Mouse (Mus musculus) neural tube, embryonic 14.5 days (tissue): Measurements from ENCODE around the gene Map3k21. TPM values are rescaled to one million over a fixed set of nuclear protein-coding genes. Genes with fewer than 3 reads are reported as not detected.
A peak's percentile ranks its signal among the peaks of the same experiment; 100 is the strongest.

Experiments
- ATAC-seq: fragments of 200-750 bp; cut with Nextera tagmentation; 2 replicates; pipeline ENCODE4 v1.8.0; 2017; ENCODE audit warnings: low read depth, mild to moderate bottlenecking, moderate TSS enrichment, moderate library complexity
- H3K27ac ChIP-seq: fragments of 300-500 bp; sonication (generic); 2 replicates; pipeline ENCODE4 v1.5.1; 2014; ENCODE audit warnings: low read depth, mild to moderate bottlenecking, control low read depth, low read length, moderate library complexity, mixed read lengths
- H3K27me3 ChIP-seq: fragments of 300-500 bp; sonication (generic); 2 replicates; pipeline ENCODE4 v1.6.1; 2014; ENCODE audit warnings: low read length; ENCODE audit not compliant: control insufficient read depth, insufficient read depth
- H3K36me3 ChIP-seq: fragments of 300-500 bp; sonication (generic); 2 replicates; pipeline ENCODE4 v1.6.1; 2014; ENCODE audit warnings: low read length, mixed read lengths; ENCODE audit not compliant: control insufficient read depth, insufficient read depth
- H3K4me1 ChIP-seq: fragments of 300-500 bp; sonication (generic); 2 replicates; pipeline ENCODE4 v1.6.1; 2014; ENCODE audit warnings: low read length; ENCODE audit not compliant: control insufficient read depth, insufficient read depth
- H3K4me2 ChIP-seq: fragments of 300-500 bp; sonication (generic); 2 replicates; pipeline ENCODE4 v1.6.1; 2014; ENCODE audit warnings: mild to moderate bottlenecking, low read depth, low read length, control low read depth
- H3K4me3 ChIP-seq: fragments of 300-500 bp; sonication (generic); 2 replicates; pipeline ENCODE4 v1.5.1; 2014; ENCODE audit warnings: low read depth, low read length, control low read depth, mixed read lengths
- H3K9ac ChIP-seq: fragments of 300-500 bp; sonication (generic); replicated peaks from 2 replicates; pipeline ENCODE4 v1.6.1; 2014; ENCODE audit warnings: low read depth, mild to moderate bottlenecking, control low read depth, low read length, mixed read lengths
- H3K9me3 ChIP-seq: fragments of 300-500 bp; sonication (generic); 2 replicates; pipeline ENCODE4 v1.6.1; 2016; ENCODE audit warnings: low read length; ENCODE audit not compliant: control insufficient read depth
- WGBS: fragments of 180-500 bp; shearing (Covaris S2); extraction: QIAGEN DNeasy Blood & Tissue Kit; methylation state at CpG from one replicate; pipeline ENCODE4 v1.1.7; 2014; 5-methylcytosine and 5-hydroxymethylcytosine counted together
- polyA plus RNA-seq: library from polyadenylated mRNA; unstranded; fragments of >200 nt; fragmentation: Nextera tagmentation; extraction: Ambion mirVana; gene quantifications from 2 replicates; pipeline ENCODE4 v1.2.1, GENCODE M21; 2014

Gene Map3k21
- polyA plus RNA-seq, 1 experiment from 2014 or later: 0.51 TPM

GRCm38 (mm10) chr8:125993636-125994035, 83.4 kb downstream of the Map3k21 start:
- Histone ChIP-seq H3K36me3 (no peaks in the 10 kb centered on the region), H3K27me3 (peaks cover 13% of the 10 kb centered on the region), H3K9ac (no peak overlapping the region), H3K9me3 (no peaks in the 10 kb centered on the region), H3K4me1 (peaks cover 13% of the 10 kb centered on the region; the same call in 1 of the 2 replicates), H3K4me3 (no peak overlapping the region), H3K4me2 (no peak overlapping the region), H3K27ac (no peak overlapping the region)
- 85% methylated on average over 9 of the region's 9 CpGs for WGBS
- no peak for ATAC-seq

- under 1% methylated on average over 72 of the region's 73 CpGs for WGBS
Measured at GRCm38 (mm10) chr8:125995101-125995986, 85.1 kb downstream of the Map3k21 start, which contains the start of gene Kcnk1. TSS of gene Kcnk1 (plus strand) at chr8:125995170.

GRCm38 (mm10) chr8:125996031-125996839, 86.0 kb downstream of the Map3k21 start:
- H3K9ac ChIP-seq: peak overlapping the region; percentile 69
- H3K27ac ChIP-seq: no peak overlapping the region
- H3K36me3 ChIP-seq: no peaks in the 10 kb centered on the region
- no peaks in the 10 kb centered on the region for H3K9me3 ChIP-seq
- peaks cover 13% of the 10 kb centered on the region for H3K27me3 ChIP-seq
- ATAC-seq: no peak
- peaks cover 13% of the 10 kb centered on the region; the same call in 1 of the 2 replicates for H3K4me1 ChIP-seq
- WGBS: 18% methylated on average over 14 of the region's 14 CpGs
- peak overlapping the region; percentile 52 for H3K4me3 ChIP-seq
- peak overlapping the region; percentile 86 for H3K4me2 ChIP-seq

More at GRCm38 (mm10) chr8:125995101-125995986, 85.1 kb downstream of the Map3k21 start, which contains the start of gene Kcnk1:
- H3K4me3 ChIP-seq: peak within 1 kb of the TSS; percentile 52
- peak within 1 kb of the TSS; percentile 86 for H3K4me2 ChIP-seq
- peak; percentile 76 for ATAC-seq
- peaks cover 13% of the 10 kb centered on the region for H3K27me3 ChIP-seq
- peak within 1 kb of the TSS; percentile 57 for H3K27ac ChIP-seq
- no peaks in the 10 kb centered on the region for H3K36me3 ChIP-seq
- H3K9me3 ChIP-seq: no peaks in the 10 kb centered on the region
- peak within 1 kb of the TSS; percentile 69 for H3K9ac ChIP-seq
- H3K4me1 ChIP-seq: peaks cover 13% of the 10 kb centered on the region; the same call in 1 of the 2 replicates

- no peak for ATAC-seq
- H3K9ac ChIP-seq: 0 out of 2 replicates have a peak overlapping the region, but pooled peaks have one; percentile 22
- H3K9me3 ChIP-seq: no peaks in the 10 kb centered on the region
- H3K27ac ChIP-seq: no peak overlapping the region
- peaks cover 13% of the 10 kb centered on the region; the same call in 1 of the 2 replicates for H3K4me1 ChIP-seq
- H3K36me3 ChIP-seq: no peaks in the 10 kb centered on the region
- peak overlapping the region; percentile 86 for H3K4me2 ChIP-seq
- 30% methylated on average over 6 of the region's 6 CpGs for WGBS
- peaks cover 13% of the 10 kb centered on the region for H3K27me3 ChIP-seq
- peak overlapping the region; percentile 52 for H3K4me3 ChIP-seq
Measured at GRCm38 (mm10) chr8:125996980-125997379, 86.7 kb downstream of the Map3k21 start.

Other genes starting within 250 kb of the Map3k21 start
- gene Map10, start 240.6 kb upstream of the Map3k21 start, polyA plus RNA-seq: 8.1 and 9.5 TPM in 2 replicates
- 36.9 and 39.8 TPM in 2 replicates for gene Ntpcr, start 180.5 kb upstream of the Map3k21 start, polyA plus RNA-seq
- gene Pcnx2, start 12.1 kb upstream of the Map3k21 start, polyA plus RNA-seq: 4.1 and 7.5 TPM in 2 replicates
- gene Kcnk1, start 84.7 kb downstream of the Map3k21 start, polyA plus RNA-seq: 17.0 and 23.7 TPM in 2 replicates